Mouse (Mus musculus): ENCODE data around the gene Ksr1.

DNA sequence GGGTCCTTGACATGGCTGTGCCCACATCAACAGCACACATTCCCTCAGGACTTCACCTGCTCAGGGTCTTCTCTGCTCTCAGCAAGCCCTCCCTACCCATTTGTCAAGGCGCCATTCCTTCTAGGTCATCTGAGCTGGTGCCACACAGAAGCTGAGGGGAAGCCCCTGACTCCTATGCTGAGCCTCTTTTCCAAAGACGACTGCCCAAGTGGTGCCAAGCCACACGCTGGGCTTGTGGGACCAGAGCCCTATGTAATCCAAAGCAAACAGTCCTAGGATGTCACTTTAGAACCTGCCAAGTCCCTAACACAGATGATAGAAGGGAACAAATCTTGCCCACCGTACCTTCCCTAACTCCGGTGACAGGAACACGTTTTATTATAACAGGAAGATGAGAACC lies 87.6 kb downstream of the Ksr1 start:
- TF ChIP-seq POLR2A (IDR thresholded peaks at IDR 0.05; ENCODE audit: control insufficient read depth, extremely low read depth, insufficient read depth, low read length, poor library complexity): no peak
- TF ChIP-seq CTCF (IDR thresholded peaks at IDR 0.05; ENCODE audit: borderline replicate concordance, control insufficient read depth, extremely low read depth, insufficient read depth, low read length, poor library complexity): no peak
